Mouse (Mus musculus): Measurements from ENCODE around the gene Zcchc17. TPM values are rescaled to one million over a fixed set of nuclear protein-coding genes. Genes with fewer than 3 reads are reported as not detected.

Gene Zcchc17
- total and polyA plus RNA-seq, 3 experiments: 31.7 to 67.7 (median 51.8) TPM

- dilution Hi-C loops (cut with MboI; ENCODE audit: extremely low pct_ligation_motif_present, extremely low pct_unique_long_range_greater_than_20kb, low sequenced_read_pairs): no loop called here
- peak; percentile 78 for DNase-seq (ENCODE audit: extremely low read depth)
These were observed 67.5 kb downstream of the Zcchc17 start for GRCm38 (mm10) chr4:130292271-130292670.

GRCm38 (mm10) chr4:130289824-130290223 lies 69.9 kb downstream of the Zcchc17 start:
- dilution Hi-C loops (cut with MboI; ENCODE audit: extremely low pct_ligation_motif_present, extremely low pct_unique_long_range_greater_than_20kb, low sequenced_read_pairs): no loop called here

More at GRCm38 (mm10) chr4:130292271-130292670, 67.5 kb downstream of the Zcchc17 start:
- Histone ChIP-seq H3K36me3 (replicated peaks in 1 of 2; ENCODE audit: control insufficient read depth in 1 of 2, insufficient read depth in 1 of 2, low read length in 1 of 2) (no peaks in the 10 kb centered on the region), H3K9me3 (replicated peaks; ENCODE audit: low read length) (no peaks in the 10 kb centered on the region), H3K27ac (ENCODE audit: insufficient read depth, low read depth) (no peak overlapping the region), H3K27me3 (replicated peaks) (peaks cover 62% of the 10 kb centered on the region), H3K79me2 (replicated peaks; ENCODE audit: control insufficient read depth, extremely low read depth, insufficient read depth, poor library complexity, severe bottlenecking) (no peaks in the 10 kb centered on the region), H3K4me2 (ENCODE audit: insufficient read depth, low read depth, poor library complexity, severe bottlenecking) (no peak overlapping the region), H3K4me3 (replicated peaks in 1 of 3; ENCODE audit: low read depth in 2 of 3, low read length in 2 of 3, poor library complexity in 1 of 3) (no peak overlapping the region), H3K4me1 (ENCODE audit: control insufficient read depth in 1 of 2, insufficient read depth in 2 of 2) (peaks cover 0 to 4% of the 10 kb centered on the region in 2 experiments; a peak in 1 of 4 replicates), H3K9ac (ENCODE audit: insufficient read depth, low read depth) (no peak overlapping the region)
- in situ Hi-C loops (cut with MboI; ENCODE audit: low pct_ligation_motif_present, low pct_unique_long_range_greater_than_20kb, low sequenced_read_pairs): loop anchor here (5.0 kb wide), 1 partner anchor 95 kb away; no protein-coding TSS in a partner anchor
- TF ChIP-seq RAD21 (IDR thresholded peaks at IDR 0.05; ENCODE audit: low read depth, low read length) (peak; percentile 88), SMC3 (IDR thresholded peaks at IDR 0.05; ENCODE audit: low read depth, low read length) (peak; percentile 89), NELFE (IDR thresholded peaks at IDR 0.05; ENCODE audit: low read depth, low read length) (no peak), CTCF (conservative IDR thresholded peaks at IDR 0.05 in 1 of 2, IDR thresholded peaks at IDR 0.05 in 1 of 2; ENCODE audit: low read depth in 2 of 2, low read length in 2 of 2) (peak; percentile 93 to 97), UBTF (IDR thresholded peaks at IDR 0.05; ENCODE audit: low read depth, low read length) (no peak)

GRCm38 (mm10) chr4:130286531-130286930 lies 73.2 kb downstream of the Zcchc17 start:
- H3K4me3 ChIP-seq (replicated peaks in 1 of 3; ENCODE audit: low read depth in 2 of 3, low read length in 2 of 3, poor library complexity in 1 of 3): no peak overlapping the region
- dilution Hi-C loops (cut with MboI; ENCODE audit: extremely low pct_ligation_motif_present, extremely low pct_unique_long_range_greater_than_20kb, low sequenced_read_pairs): no loop called here
- in situ Hi-C loops (cut with MboI; ENCODE audit: low pct_ligation_motif_present, low pct_unique_long_range_greater_than_20kb, low sequenced_read_pairs): no loop called here
- H3K79me2 ChIP-seq (replicated peaks; ENCODE audit: control insufficient read depth, extremely low read depth, insufficient read depth, poor library complexity, severe bottlenecking): no peaks in the 10 kb centered on the region
- H3K4me2 ChIP-seq (ENCODE audit: insufficient read depth, low read depth, poor library complexity, severe bottlenecking): no peak overlapping the region
- H3K27me3 ChIP-seq (replicated peaks): peaks cover 77% of the 10 kb centered on the region
- H3K9ac ChIP-seq (ENCODE audit: insufficient read depth, low read depth): no peak overlapping the region
- H3K36me3 ChIP-seq (replicated peaks in 1 of 2; ENCODE audit: control insufficient read depth in 1 of 2, insufficient read depth in 1 of 2, low read length in 1 of 2): no peaks in the 10 kb centered on the region
- no peak for TF ChIP-seq BHLHE40 (IDR thresholded peaks at IDR 0.05; ENCODE audit: low read depth, low read length)
- TF ChIP-seq SIN3A (IDR thresholded peaks at IDR 0.05; ENCODE audit: low read length): no peak
- TF ChIP-seq USF2 (conservative IDR thresholded peaks at IDR 0.05; ENCODE audit: low read depth, low read length): no peak
- no peak for TF ChIP-seq CHD1 (IDR thresholded peaks at IDR 0.05; ENCODE audit: low read depth, low read length)
- TF ChIP-seq NRF1 (IDR thresholded peaks at IDR 0.05; ENCODE audit: low read depth, low read length): no peak
- TF ChIP-seq MXI1 (IDR thresholded peaks at IDR 0.05; ENCODE audit: low read depth, low read length): no peak
- no peak for TF ChIP-seq MYC (IDR thresholded peaks at IDR 0.05; ENCODE audit: low read depth, low read length)
- TF ChIP-seq ZNF384 (IDR thresholded peaks at IDR 0.05; ENCODE audit: low read depth, low read length): no peak
- TF ChIP-seq CTCF (conservative IDR thresholded peaks at IDR 0.05 in 1 of 2, IDR thresholded peaks at IDR 0.05 in 1 of 2; ENCODE audit: low read depth in 2 of 2, low read length in 2 of 2): no peak
- no peak for TF ChIP-seq RAD21 (IDR thresholded peaks at IDR 0.05; ENCODE audit: low read depth, low read length)
- no peak for TF ChIP-seq ETS1 (conservative IDR thresholded peaks at IDR 0.05; ENCODE audit: low read depth, low read length)
- TF ChIP-seq ZMIZ1 (IDR thresholded peaks at IDR 0.05; ENCODE audit: low read depth, low read length): no peak
- no peak for TF ChIP-seq POLR2A (IDR thresholded peaks at IDR 0.05; ENCODE audit: low read depth, low read length)
- no peak for DNase-seq (ENCODE audit: extremely low read depth)
- H3K4me1 ChIP-seq (ENCODE audit: control insufficient read depth in 1 of 2, insufficient read depth in 2 of 2): no peaks in the 10 kb centered on the region
- H3K9me3 ChIP-seq (replicated peaks; ENCODE audit: low read length): no peaks in the 10 kb centered on the region
- no peak overlapping the region for H3K27ac ChIP-seq (ENCODE audit: insufficient read depth, low read depth)

More at GRCm38 (mm10) chr4:130289824-130290223, 69.9 kb downstream of the Zcchc17 start:
- Histone ChIP-seq H3K79me2 (replicated peaks; ENCODE audit: control insufficient read depth, extremely low read depth, insufficient read depth, poor library complexity, severe bottlenecking) (no peaks in the 10 kb centered on the region), H3K9ac (ENCODE audit: insufficient read depth, low read depth) (no peak overlapping the region), H3K9me3 (replicated peaks; ENCODE audit: low read length) (no peaks in the 10 kb centered on the region), H3K27ac (ENCODE audit: insufficient read depth, low read depth) (no peak overlapping the region), H3K4me3 (replicated peaks in 1 of 3; ENCODE audit: low read depth in 2 of 3, low read length in 2 of 3, poor library complexity in 1 of 3) (no peak overlapping the region), H3K36me3 (replicated peaks in 1 of 2; ENCODE audit: control insufficient read depth in 1 of 2, insufficient read depth in 1 of 2, low read length in 1 of 2) (no peaks in the 10 kb centered on the region), H3K27me3 (replicated peaks) (peaks cover 64% of the 10 kb centered on the region), H3K4me2 (ENCODE audit: insufficient read depth, low read depth, poor library complexity, severe bottlenecking) (no peak overlapping the region), H3K4me1 (ENCODE audit: control insufficient read depth in 1 of 2, insufficient read depth in 2 of 2) (no peaks in the 10 kb centered on the region)
- TF ChIP-seq CHD2 (IDR thresholded peaks at IDR 0.05; ENCODE audit: low read length): no peak
- no peak for TF ChIP-seq ETS1 (conservative IDR thresholded peaks at IDR 0.05; ENCODE audit: low read depth, low read length)
- TF ChIP-seq NELFE (IDR thresholded peaks at IDR 0.05; ENCODE audit: low read depth, low read length): no peak
- no peak for TF ChIP-seq POLR2A (IDR thresholded peaks at IDR 0.05; ENCODE audit: low read depth, low read length)
- no peak for TF ChIP-seq CHD1 (IDR thresholded peaks at IDR 0.05; ENCODE audit: low read depth, low read length)
- no peak for TF ChIP-seq CTCF (conservative IDR thresholded peaks at IDR 0.05 in 1 of 2, IDR thresholded peaks at IDR 0.05 in 1 of 2; ENCODE audit: low read depth in 2 of 2, low read length in 2 of 2)
- TF ChIP-seq RCOR1 (conservative IDR thresholded peaks at IDR 0.05; ENCODE audit: low read depth, low read length): no peak
- in situ Hi-C loops (cut with MboI; ENCODE audit: low pct_ligation_motif_present, low pct_unique_long_range_greater_than_20kb, low sequenced_read_pairs): loop anchor here (5.0 kb wide), 1 partner anchor 93 kb away; no protein-coding TSS in a partner anchor
- no peak for DNase-seq (ENCODE audit: extremely low read depth)
